Mouse (Mus musculus): ENCODE results near the gene Fgf2. TPM values are rescaled to one million over a fixed set of nuclear protein-coding genes. Genes with fewer than 3 reads are reported as not detected.

Gene Fgf2
- polyA plus RNA-seq, 1 experiment = not detected

DNA sequence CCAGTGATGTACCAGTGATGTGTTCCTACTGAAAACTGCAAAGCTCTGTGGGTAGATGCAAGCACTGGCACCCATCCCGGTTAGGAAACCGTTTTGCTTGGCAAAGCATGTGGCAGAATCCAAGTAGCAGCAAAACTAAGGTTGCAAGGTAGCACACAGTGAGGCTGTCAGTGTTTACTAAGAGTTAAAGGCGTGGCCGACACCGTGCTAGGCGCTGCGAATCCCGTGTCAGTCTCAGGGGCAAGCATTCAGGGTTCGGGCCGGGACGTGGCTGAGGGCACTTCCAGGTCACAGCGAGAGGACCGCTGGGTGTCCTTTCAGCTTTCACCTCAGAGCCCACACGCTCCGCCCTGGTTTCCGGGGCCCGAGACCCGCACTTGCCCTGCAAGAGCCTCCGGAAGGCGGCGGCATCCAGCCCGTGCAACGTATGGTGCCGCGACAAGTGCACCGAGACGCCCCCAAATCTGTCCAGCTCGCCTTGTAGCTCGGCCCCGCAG, 70.9 kb downstream of the Fgf2 start:
- TF ChIP-seq TAL1 (IDR thresholded peaks at IDR 0.05; ENCODE audit: low read length) (no peak), GATA1 (IDR thresholded peaks at IDR 0.05; ENCODE audit: low read length) (no peak)
- H3K9me3 ChIP-seq (ENCODE audit: control insufficient read depth, low read length) = no peaks in the 10 kb centered on the region
- H3K27me3 ChIP-seq (ENCODE audit: control insufficient read depth) = no peaks in the 10 kb centered on the region

DNA sequence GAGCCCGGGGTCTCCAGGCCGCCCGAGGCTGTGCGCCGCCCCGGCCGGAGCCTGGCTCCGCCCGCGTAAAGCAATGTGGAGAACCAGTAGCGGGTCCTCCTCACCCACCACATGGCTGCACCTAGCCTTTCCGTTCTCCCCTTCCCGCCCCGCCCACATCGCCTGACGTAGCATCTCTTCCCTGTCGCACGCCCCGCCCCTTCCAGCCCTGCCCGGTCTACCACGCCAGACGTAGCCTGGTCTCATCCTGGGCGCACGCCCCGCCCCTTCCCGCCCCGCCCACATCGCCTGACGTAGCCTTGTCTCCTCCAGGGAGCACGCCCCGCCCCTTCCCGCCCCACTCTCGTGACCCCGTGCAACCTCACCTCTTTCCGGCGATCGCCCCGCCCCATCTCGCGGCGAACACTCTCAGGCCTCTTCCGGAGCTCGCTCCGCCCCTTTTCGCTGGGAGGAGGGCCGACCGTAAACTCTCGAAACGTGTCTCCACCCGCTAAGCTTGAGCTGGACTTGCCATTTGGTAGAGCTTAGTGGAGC, 71.4 kb downstream of the Fgf2 start, which contains the start of gene Spata5:
Gene Spata5, plus strand, starts transcription at position 439 of the 534 bp plus-strand sequence.
- Histone ChIP-seq H3K4me3 (replicated peaks) (peak within 1 kb of the TSS; percentile 78), H3K9me3 (ENCODE audit: control insufficient read depth, low read length) (no peaks in the 10 kb centered on the region), H3K4me1 (ENCODE audit: control insufficient read depth) (peaks cover 28% of the 10 kb centered on the region), H3K27me3 (ENCODE audit: control insufficient read depth) (no peaks in the 10 kb centered on the region), H3K36me3 (ENCODE audit: control insufficient read depth) (peaks cover 5% of the 10 kb centered on the region)
- TF ChIP-seq GATA1 (IDR thresholded peaks at IDR 0.05; ENCODE audit: low read length) = no peak
- TF ChIP-seq TAL1 (IDR thresholded peaks at IDR 0.05; ENCODE audit: low read length) = no peak

More for the DNA sequence above, 70.9 kb downstream of the Fgf2 start:
- peak overlapping the region; percentile 78 for H3K4me3 ChIP-seq (replicated peaks)
- peaks cover 28% of the 10 kb centered on the region for H3K4me1 ChIP-seq (ENCODE audit: control insufficient read depth)
- H3K36me3 ChIP-seq (ENCODE audit: control insufficient read depth) = peaks cover 4% of the 10 kb centered on the region

DNA sequence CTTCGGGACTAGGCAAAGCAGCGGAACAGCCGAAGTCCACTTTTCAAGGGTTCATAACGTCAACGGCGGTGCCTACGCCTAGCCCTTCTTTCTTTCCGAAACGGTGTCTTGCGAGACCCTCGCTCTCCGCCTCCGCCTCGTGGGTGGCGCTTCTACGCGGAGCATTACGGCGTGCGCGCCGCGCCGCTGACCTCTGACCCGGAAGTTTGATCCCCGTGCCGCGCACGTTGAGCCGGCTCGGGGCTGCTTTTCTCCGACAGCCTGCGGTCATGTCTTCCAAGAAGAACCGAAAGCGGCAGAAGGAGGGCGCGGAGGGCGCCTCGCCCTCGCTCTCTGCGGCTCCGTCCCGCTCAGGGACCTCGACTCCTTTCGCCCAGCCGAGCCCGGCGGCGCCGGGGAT, 71.9 kb downstream of the Fgf2 start, which contains the start of gene Nudt6:
Gene Nudt6, minus strand, starts transcription at position 140 of the 400 bp plus-strand sequence.
- H3K4me3 ChIP-seq (replicated peaks) = peak within 1 kb of the TSS; percentile 78
- TF ChIP-seq GATA1 (IDR thresholded peaks at IDR 0.05; ENCODE audit: low read length) (no peak), TAL1 (IDR thresholded peaks at IDR 0.05; ENCODE audit: low read length) (no peak)
- H3K4me1 ChIP-seq (ENCODE audit: control insufficient read depth) = peaks cover 28% of the 10 kb centered on the region
- H3K9me3 ChIP-seq (ENCODE audit: control insufficient read depth, low read length) = no peaks in the 10 kb centered on the region
- H3K27me3 ChIP-seq (ENCODE audit: control insufficient read depth) = no peaks in the 10 kb centered on the region
- peaks cover 11% of the 10 kb centered on the region for H3K36me3 ChIP-seq (ENCODE audit: control insufficient read depth)

DNA sequence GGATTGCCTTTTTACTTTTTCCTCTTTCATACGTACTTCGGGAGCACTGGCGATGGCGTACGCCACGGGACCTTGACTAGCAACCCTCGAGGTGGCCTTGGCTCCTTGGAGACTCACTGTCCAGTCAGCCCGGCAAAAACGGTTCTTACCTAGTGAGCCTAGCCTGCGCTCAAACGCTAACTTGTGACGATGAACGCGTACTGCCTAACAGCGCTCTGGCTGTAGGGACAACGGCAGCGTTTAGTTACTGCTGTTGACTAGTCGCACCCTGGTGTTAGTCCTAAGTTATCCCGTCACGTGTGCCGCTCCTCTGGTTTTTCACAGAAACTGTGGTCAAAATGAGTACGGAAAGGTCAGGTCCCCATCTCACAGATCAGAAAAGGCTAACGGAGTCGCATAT, 72.5 kb downstream of the Fgf2 start:
- TF ChIP-seq GATA1 (IDR thresholded peaks at IDR 0.05; ENCODE audit: low read length) (no peak), TAL1 (IDR thresholded peaks at IDR 0.05; ENCODE audit: low read length) (no peak)
- no peaks in the 10 kb centered on the region for H3K27me3 ChIP-seq (ENCODE audit: control insufficient read depth)
- peaks cover 16% of the 10 kb centered on the region for H3K36me3 ChIP-seq (ENCODE audit: control insufficient read depth)
- peak overlapping the region; percentile 78 for H3K4me3 ChIP-seq (replicated peaks)
- H3K4me1 ChIP-seq (ENCODE audit: control insufficient read depth) = peaks cover 28% of the 10 kb centered on the region
- no peaks in the 10 kb centered on the region for H3K9me3 ChIP-seq (ENCODE audit: control insufficient read depth, low read length)

- no peaks in the 10 kb centered on the region for H3K27me3 ChIP-seq (ENCODE audit: control insufficient read depth)
- TF ChIP-seq GATA1 (IDR thresholded peaks at IDR 0.05; ENCODE audit: low read length) (no peak), TAL1 (IDR thresholded peaks at IDR 0.05; ENCODE audit: low read length) (no peak)
- peak overlapping the region; percentile 78 for H3K4me3 ChIP-seq (replicated peaks)
- H3K4me1 ChIP-seq (ENCODE audit: control insufficient read depth) = peaks cover 28% of the 10 kb centered on the region
- H3K9me3 ChIP-seq (ENCODE audit: control insufficient read depth, low read length) = no peaks in the 10 kb centered on the region
- peaks cover 21% of the 10 kb centered on the region for H3K36me3 ChIP-seq (ENCODE audit: control insufficient read depth)
Measured at GRCm38 (mm10) chr3:37421179-37421578, 73.0 kb downstream of the Fgf2 start.

- Histone ChIP-seq H3K4me3 (replicated peaks) (no peak overlapping the region), H3K27me3 (ENCODE audit: control insufficient read depth) (no peaks in the 10 kb centered on the region), H3K4me1 (ENCODE audit: control insufficient read depth) (peaks cover 13% of the 10 kb centered on the region), H3K9me3 (ENCODE audit: control insufficient read depth, low read length) (no peaks in the 10 kb centered on the region), H3K36me3 (ENCODE audit: control insufficient read depth) (peaks cover 48% of the 10 kb centered on the region)
- TF ChIP-seq GATA1 (IDR thresholded peaks at IDR 0.05; ENCODE audit: low read length) = no peak
- no peak for TF ChIP-seq TAL1 (IDR thresholded peaks at IDR 0.05; ENCODE audit: low read length)
Measured at GRCm38 (mm10) chr3:37426069-37426468, 77.9 kb downstream of the Fgf2 start.

DNA sequence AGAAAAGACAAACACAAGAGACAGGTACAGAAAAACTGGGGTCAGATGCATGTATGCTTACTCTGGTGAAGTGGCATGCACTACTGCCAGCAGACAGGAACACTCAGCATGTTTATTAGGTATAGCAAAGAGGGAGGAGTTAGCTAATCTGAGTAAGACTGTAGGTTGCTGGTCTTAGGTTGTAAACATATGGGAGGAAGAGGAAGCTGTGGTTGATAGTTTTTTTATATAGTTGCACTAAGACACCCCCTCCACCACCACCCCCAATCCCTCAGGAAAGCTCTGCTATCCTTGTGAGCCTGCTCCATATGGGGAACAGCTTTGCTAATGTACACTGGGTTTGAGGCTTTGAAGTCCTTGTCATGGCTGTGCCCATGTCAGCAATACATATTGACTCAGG, 82.2 kb downstream of the Fgf2 start:
- Histone ChIP-seq H3K9me3 (ENCODE audit: control insufficient read depth, low read length) (no peaks in the 10 kb centered on the region), H3K4me3 (replicated peaks) (no peak overlapping the region), H3K27me3 (ENCODE audit: control insufficient read depth) (no peaks in the 10 kb centered on the region), H3K36me3 (ENCODE audit: control insufficient read depth) (peaks cover 66% of the 10 kb centered on the region), H3K4me1 (ENCODE audit: control insufficient read depth) (no peaks in the 10 kb centered on the region)
- no peak for TF ChIP-seq GATA1 (IDR thresholded peaks at IDR 0.05; ENCODE audit: low read length)
- no peak for TF ChIP-seq TAL1 (IDR thresholded peaks at IDR 0.05; ENCODE audit: low read length)

GRCm38 (mm10) chr3:37439770-37440169, 91.6 kb downstream of the Fgf2 start:
- no peak for TF ChIP-seq GATA1 (IDR thresholded peaks at IDR 0.05; ENCODE audit: low read length)
- no peak for TF ChIP-seq TAL1 (IDR thresholded peaks at IDR 0.05; ENCODE audit: low read length)
- no peaks in the 10 kb centered on the region for H3K27me3 ChIP-seq (ENCODE audit: control insufficient read depth)
- no peaks in the 10 kb centered on the region for H3K9me3 ChIP-seq (ENCODE audit: control insufficient read depth, low read length)
- peaks cover 52% of the 10 kb centered on the region for H3K36me3 ChIP-seq (ENCODE audit: control insufficient read depth)
- H3K4me1 ChIP-seq (ENCODE audit: control insufficient read depth) = peaks cover 2% of the 10 kb centered on the region; the same call in 1 of the 2 replicates
- no peak overlapping the region for H3K4me3 ChIP-seq (replicated peaks)

GRCm38 (mm10) chr3:37443409-37443808, 95.3 kb downstream of the Fgf2 start:
- TF ChIP-seq TAL1 (IDR thresholded peaks at IDR 0.05; ENCODE audit: low read length) (no peak), GATA1 (IDR thresholded peaks at IDR 0.05; ENCODE audit: low read length) (no peak)
- Histone ChIP-seq H3K4me1 (ENCODE audit: control insufficient read depth) (peaks cover 2% of the 10 kb centered on the region; the same call in 1 of the 2 replicates), H3K36me3 (ENCODE audit: control insufficient read depth) (peaks cover 36% of the 10 kb centered on the region), H3K27me3 (ENCODE audit: control insufficient read depth) (no peaks in the 10 kb centered on the region), H3K9me3 (ENCODE audit: control insufficient read depth, low read length) (no peaks in the 10 kb centered on the region), H3K4me3 (replicated peaks) (no peak overlapping the region)
